Mouse (Mus musculus) heart, adult 2 months (tissue): ENCODE data around the gene Slit3.

ENCODE experiments used
- CTCF ChIP-seq: fragments of 200-600 bp; IDR thresholded peaks from 2 replicates; pipeline ENCODE4 v1.8.1; 2022; ENCODE audit warnings: antibody characterized with exemption, mild to moderate bottlenecking, moderate library complexity
- EP300 ChIP-seq: fragments of 200-500 bp; IDR thresholded peaks from 2 replicates; pipeline ENCODE4 v1.6.1; 2011; ENCODE audit warnings: low read depth, low read length, control low read depth; ENCODE audit not compliant: insufficient read depth

DNA sequence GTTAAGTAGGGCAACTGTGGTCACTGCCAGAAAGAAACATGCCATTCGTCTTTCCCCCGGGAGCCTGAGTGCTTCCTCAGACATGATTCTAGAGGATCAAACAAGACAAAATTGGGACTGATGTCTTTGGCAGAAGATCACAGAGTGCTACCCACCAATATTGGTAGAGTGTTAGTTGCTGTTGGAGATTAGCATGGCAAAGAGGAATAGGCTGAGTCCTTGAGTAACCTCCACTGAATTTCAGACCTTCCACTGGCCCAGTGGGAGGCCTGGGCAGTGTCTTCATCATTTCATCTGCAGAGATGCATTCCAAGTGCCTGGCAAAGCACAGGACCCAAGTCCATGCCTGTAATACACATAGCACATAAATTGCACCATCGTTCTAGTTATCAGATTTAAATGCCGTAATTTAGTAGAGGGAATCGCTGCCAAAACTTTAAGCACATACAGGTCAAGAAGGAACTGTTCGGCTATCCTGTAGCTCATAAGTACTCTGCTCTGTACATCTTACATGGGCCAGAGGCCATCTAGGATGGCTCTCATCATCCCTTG lies 77.6 kb downstream of the Slit3 start:
- TF ChIP-seq EP300 (no peak), CTCF (no peak)
